Mouse (Mus musculus) left cerebral cortex, adult 8-10 months (tissue): ENCODE results near the gene Coq10a. TPM values are rescaled to one million over a fixed set of nuclear protein-coding genes. Genes with fewer than 3 reads are reported as not detected.
"Not testable (repeated sequence)": the region's sequence is repeated elsewhere in the genome, so short reads cannot be mapped to it uniquely, and the experiment has no call there.

Experiments
- DNase-seq, 2 experiments: peaks; one replicate each; pipeline ENCODE4 v3.0.0; 2022; ENCODE audit warnings: low spot score in 2 of 2
- total RNA-seq, 4 experiments: library from RNA; stranded (reverse); gene quantifications; 2 replicates each; pipeline ENCODE4 v1.2.4; 2022

Gene Coq10a
- total RNA-seq, 4 experiments from 2014 or later, result 59.3 to 62.4 (median 61.5) TPM

- DNase-seq, result no peak
Observed at GRCm38 (mm10) chr10:128347541-128347940, 21.3 kb downstream of the Coq10a start.

- DNase-seq, result peak; percentile 37 to 72
Observed at GRCm38 (mm10) chr10:128344568-128345275, 24.1 kb downstream of the Coq10a start.

DNA sequence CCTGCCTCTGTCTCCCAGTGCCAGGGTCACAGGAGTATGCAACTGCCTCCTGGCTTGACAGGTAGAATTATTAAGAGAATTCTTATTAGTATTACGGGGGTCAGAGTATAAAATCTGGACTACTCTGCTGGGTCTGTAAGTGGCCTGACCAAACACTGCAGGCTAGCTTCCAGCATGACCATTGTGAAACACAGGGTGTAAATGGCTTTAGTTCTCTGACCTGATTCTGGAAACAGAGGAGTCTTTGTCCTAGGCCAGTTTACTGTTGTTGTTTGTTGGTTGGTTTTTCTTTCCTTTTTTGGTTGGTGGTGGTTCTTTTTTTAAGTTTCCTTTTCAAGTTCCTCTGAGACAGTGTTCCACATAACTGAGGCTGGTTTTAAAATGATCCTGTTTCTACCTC lies 25.4 kb downstream of the Coq10a start:
- DNase-seq, result no peak

- DNase-seq, result no peak
Observed at GRCm38 (mm10) chr10:128340257-128340656, 28.5 kb downstream of the Coq10a start.

GRCm38 (mm10) chr10:128338948-128339347 lies 29.8 kb downstream of the Coq10a start:
- no peak for DNase-seq

GRCm38 (mm10) chr10:128338415-128338814 lies 30.4 kb downstream of the Coq10a start:
- no peak for DNase-seq

DNA sequence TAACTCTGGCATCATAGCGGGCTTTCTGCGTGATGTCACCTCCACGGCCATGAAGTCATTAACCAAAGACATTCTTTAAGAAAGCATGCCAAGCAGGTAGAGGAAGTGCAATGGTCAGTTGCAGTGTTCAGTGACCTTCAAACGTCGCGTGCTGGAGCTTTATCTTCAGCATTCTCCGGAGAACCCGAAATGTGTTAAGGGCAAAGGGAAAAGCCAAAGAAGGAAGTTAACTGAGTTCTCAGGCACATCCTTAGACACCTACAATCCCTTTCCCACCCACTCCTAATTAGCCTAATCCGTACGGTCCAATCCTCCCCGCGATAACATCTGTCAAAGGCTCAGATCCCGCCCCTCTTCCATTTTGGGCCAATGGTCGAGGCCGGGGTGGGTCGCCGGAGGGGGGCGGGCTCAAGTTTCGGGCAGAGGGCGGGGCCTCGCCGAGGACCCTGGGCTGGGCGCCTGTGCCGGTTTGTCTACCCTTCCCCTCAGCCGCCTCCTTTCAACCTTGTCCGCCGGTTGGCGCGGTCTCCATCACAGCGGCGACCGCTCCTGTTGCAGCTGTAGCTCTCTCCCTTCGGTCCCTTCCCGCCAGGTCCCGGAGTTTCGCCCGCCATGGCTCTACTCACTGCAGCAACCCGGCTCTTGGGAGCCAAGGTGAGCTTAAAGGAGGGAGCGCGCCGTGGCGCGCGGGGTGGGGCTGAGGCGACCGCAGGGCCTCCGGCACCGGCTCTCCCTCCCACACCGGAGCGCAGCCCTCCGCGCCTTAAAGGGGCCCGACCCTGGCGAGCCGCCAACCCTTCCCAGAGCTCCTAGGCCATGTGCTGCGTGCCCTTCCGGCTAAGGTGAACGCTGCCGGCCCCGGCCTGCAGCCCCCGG lies 31.3 kb downstream of the Coq10a start, which contains the start of gene Cs:
Gene Cs (plus strand): TSS at position 429 of the 876 bp plus-strand sequence.
- peak; percentile 90 to 95 for DNase-seq

DNA sequence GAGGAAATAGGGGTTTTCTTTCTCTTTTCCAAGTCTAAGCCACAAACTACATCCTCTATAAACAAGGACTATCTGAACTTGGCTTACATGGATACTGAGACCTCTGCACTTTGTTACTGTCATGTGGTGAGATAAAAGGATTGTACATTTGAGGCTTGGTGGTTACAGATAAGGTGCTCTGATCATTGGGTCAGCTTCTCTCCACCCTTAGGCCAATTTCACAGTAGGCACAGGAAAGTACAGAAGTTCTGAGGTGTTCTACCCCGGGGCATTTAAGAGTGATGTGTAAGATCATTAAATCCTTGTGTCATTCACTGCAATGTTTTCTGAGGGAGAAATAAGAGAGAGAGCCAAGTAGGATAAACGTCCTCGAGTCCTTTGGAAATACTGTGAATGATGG lies 32.2 kb downstream of the Coq10a start:
- DNase-seq, result no peak

- no peak for DNase-seq
Observed at GRCm38 (mm10) chr10:128336195-128336594, 32.6 kb downstream of the Coq10a start.

DNA sequence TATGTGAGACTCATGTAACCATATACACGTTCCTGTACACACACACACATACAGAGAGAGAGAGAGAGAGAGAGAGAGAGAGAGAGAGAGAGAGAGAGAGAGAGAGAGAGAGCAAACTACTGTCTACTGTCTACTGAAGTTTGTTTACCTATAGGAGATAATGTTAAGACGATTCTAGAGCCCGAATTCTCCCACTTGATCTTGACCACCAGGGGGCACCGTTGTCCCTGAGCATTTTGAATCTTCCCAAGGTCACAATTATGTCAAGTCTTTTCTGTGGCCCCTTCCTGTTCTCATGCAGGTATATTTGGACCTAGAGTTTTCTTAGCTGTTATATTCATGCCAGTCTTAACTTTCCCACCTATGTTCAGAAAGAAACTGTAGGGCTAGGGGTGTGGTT lies 33.2 kb downstream of the Coq10a start:
- peak in 1 of 2 experiments; percentile 36 for DNase-seq

DNA sequence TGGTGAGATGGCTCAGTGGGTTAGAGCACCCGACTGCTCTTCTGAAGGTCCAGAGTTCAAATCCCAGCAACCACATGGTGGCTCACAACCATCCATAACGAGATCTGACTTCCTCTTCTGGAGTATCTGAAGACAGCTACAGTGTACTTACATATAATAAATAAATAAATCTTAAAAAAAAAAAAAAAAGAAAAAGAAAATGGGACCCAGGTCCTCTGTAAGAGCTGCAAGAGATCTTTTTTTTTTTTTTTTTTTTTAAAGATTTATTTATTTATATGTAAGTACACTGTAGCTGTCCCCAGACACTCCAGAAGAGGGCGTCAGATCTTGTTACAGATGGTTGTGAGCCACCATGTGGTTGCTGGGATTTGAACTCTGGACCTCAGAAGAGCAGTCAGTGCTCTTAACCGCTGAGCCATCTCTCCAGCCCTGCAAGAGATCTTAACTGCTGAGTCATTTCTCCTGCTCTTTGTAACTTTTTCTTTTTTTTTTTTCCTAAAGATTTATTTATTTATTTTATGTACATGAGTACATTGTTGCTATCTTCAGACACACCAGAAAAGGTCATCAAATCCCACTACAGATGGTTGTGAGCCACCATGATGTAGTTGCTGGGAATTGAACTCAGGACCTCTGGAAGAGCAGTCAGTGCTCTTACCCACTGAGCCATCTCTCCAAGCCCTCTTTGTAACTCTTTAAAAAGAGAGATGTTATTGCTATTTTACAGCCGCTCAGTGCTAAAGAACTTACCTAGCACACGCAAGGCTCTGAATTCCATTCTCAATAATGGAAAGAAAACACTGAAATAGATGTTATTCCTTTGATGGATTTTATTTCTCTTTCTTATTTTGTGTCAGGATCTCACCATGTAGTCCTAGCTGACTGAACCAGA lies 36.2 kb downstream of the Coq10a start:
- DNase-seq, result not testable (repeated sequence)

DNA sequence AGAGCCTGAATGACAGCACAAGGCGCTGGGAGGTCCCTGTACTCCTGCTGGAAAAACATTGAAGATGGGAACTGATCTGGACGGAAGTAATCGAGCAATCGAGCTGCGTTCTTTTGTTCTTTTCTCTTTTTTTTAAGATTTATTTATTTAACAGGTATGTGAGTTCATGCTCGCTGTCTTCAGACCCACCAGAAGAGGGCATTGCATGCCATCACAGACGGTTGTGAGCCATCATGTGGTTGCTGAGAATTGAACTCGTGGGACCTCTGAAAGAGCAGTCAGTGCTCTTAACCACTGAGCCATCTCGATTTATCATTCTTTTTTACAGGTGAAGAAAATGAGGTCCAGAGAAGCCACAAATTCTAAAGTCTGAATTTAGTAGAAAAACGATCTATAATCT lies 41.2 kb downstream of the Coq10a start:
- no peak for DNase-seq

GRCm38 (mm10) chr10:128326825-128327224 lies 42.0 kb downstream of the Coq10a start:
- DNase-seq, result no peak

- DNase-seq, result no peak
Observed at GRCm38 (mm10) chr10:128323516-128323915, 45.3 kb downstream of the Coq10a start.

DNA sequence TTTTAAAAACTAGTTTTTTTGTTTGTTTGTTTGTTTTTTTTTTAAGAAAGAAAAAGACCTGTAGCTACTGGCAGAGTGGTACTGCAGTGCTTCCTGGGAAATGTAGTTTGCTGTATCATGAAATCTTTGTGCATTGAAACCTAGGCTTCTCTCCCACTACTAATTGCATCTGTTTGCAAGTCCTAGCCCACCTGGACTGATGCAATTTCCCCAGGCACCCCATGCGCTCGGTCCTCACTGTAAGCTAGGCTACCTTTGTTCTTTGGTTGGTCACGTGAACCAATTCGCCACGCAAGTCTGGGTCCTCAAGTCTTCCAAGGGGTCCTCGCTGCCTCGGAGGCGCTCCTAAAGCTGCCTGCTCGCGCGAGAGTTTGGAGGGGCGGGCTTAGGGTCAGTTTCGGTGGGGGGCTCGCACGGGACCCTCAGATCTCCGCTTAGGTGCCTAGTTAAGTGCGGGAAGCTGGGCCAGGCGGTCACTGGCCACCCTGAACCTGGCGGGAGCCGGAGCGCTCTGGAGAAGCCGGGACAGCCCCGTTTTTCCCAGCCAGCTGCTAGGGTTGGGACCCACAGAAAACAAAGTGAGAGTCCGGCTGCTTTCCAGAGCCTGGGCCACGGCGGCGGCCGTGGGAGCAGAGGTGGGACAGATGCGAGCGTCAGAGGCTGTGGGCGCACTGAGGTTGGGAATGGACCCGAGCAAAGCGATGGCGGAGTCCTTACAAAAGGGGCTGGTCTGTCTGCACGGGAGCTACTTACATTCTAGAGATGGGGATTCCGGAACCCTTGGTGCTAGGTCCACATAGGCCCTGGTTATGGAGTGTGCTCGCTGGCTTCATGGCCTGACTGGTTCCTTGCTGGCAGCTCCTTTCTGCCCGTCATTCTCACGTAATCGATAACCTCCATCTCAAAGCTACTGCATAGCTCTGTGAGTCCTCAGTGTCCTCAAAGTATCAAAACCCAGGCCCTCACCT lies 46.4 kb downstream of the Coq10a start, which contains the start of gene Cnpy2:
Gene Cnpy2 (plus strand): TSS at position 319 of the 968 bp plus-strand sequence.
- DNase-seq, result peak; percentile 80 to 81

DNA sequence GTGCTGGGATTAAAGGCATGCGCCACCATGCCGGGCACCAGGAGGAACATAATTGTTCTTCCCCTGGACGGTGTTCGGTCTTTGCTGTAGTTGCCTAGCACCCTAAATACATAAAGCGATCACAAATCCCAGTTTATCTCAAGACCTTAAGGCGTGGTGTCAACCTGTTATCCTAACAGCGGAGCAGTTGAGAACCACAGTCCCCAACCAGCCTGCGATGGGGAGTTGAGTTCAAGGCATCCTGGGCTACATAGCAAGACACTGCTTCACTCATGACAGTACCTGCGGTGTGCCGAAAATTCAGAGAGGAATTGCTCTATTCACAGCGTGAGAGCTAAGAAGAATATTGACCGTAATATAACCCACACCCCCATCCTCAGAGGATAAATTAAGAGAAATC lies 47.2 kb downstream of the Coq10a start:
- DNase-seq, result no peak

DNA sequence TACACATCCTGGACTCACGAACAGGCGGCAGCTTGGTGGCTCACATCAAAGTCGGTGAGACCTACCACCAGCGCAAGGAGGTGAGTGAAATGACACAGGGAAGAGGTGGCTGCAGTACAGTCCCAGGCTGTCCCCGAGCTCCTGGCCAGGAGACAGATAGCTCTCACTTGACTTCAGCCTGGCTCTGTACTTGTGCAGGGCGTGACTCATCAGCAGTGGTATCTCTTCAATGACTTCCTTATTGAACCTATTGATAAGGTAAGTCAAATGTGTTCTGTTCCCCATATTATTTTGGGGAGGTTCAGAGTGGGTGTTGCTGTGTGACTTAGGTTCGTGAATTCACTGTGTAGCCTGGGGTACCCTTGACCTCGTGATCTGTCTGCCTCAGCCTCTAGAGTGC lies 53.2 kb downstream of the Coq10a start:
- no peak for DNase-seq
